Comparison of ENCODE assay signal across 8 mouse cellular contexts in the genomic region with DNA sequence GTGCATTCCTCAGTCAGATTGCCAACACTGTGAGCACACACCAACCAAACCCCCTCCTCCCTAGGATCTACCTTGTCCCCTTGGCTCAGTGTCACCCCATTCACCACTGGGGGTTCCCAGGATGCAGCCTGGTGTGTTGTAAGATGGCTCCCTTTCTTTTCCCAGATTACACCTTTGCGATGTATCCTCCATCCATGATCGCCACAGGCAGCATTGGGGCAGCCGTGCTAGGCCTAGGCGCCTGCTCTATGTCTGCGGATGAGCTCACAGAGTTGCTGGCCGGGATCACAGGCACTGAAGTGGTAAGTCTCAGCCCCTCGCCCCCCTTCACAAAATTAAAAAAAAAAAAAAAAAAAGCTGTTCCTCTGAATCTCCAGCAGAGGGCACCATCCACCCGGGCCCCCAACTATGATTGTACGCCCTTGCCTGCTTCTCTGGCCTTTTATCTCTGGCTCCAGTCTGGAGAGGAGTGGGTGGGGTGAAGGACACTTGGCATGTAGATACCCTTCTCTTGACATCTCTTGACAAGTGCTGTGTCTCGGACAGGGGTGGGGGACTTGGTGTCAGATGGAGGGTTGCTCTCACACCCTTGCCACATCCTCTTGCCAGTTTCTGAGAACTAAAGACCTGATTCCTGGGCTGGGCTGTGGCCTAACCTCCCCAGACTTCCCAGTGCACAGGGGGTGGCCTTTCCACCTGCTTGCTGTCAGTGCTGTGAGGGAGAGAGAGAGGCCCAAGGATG. TPM values are rescaled to one million over a fixed set of nuclear protein-coding genes. Genes with fewer than 3 reads are reported as not detected.
DNase-seq lines count a peak whose midpoint lies in the region; ATAC-seq and TF ChIP-seq lines count a peak whose summit lies in the region.

No protein-coding gene starts in this region.

- no peaks in the 10 kb centered on the region for H3K9me3 ChIP-seq in liver, embryonic 14.5 days (ENCODE audit: control insufficient read depth, low read length)
- H3K9me3 ChIP-seq in neural tube, embryonic 13.5 days = no peaks in the 10 kb centered on the region

- intact Hi-C loops in heart, postnatal 14 days (cut with DNase I) = no loop called here

- TF ChIP-seq POLR2A in cortical plate, adult 2 months (IDR thresholded peaks at IDR 0.05; ENCODE audit: extremely low read depth, insufficient read depth, low read length) = no peak

- DNase-seq in layer of hippocampus, adult 2 months (ENCODE audit: low spot score in 2 of 2) = no peak
- DNase-seq in layer of hippocampus, adult 9-10 months (ENCODE audit: low spot score) = no peak
- peak; percentile 63 for DNase-seq in NIH3T3 (ENCODE audit: low read depth)
- peak; percentile 36 to 59 for DNase-seq in heart, postnatal 14 days
- DNase-seq in liver, embryonic 14.5 days (ENCODE audit: low read depth in 3 of 3, low spot score in 3 of 3) = peak; percentile 89 to 94 (median 91)
- DNase-seq in layer of hippocampus, adult 9-11 months = no peak

- H3K4me3 ChIP-seq in layer of hippocampus, adult 2 months = no peak overlapping the region
- no peak overlapping the region for H3K4me3 ChIP-seq in cortical plate, adult 2 months (ENCODE audit: insufficient read depth, low read length)
- peak overlapping the region; percentile 72 to 93 for H3K4me3 ChIP-seq in liver, embryonic 14.5 days (ENCODE audit: insufficient read depth in 1 of 2, low read depth in 2 of 2, low read length in 2 of 2)
- H3K4me3 ChIP-seq in neural tube, embryonic 13.5 days = no peak overlapping the region

- H3K9ac ChIP-seq in liver, embryonic 14.5 days (replicated peaks) = peak overlapping the region; percentile 98
- no peak overlapping the region for H3K9ac ChIP-seq in neural tube, embryonic 13.5 days

- peak overlapping the region; percentile 14; the same call in 1 of the 2 replicates for H3K27ac ChIP-seq in layer of hippocampus, adult 2 months
- H3K27ac ChIP-seq in cortical plate, adult 2 months (ENCODE audit: insufficient read depth, low read length) = no peak overlapping the region
- H3K27ac ChIP-seq in liver, embryonic 14.5 days = peak overlapping the region; percentile 93
- H3K27ac ChIP-seq in neural tube, embryonic 13.5 days (replicated peaks) = peak overlapping the region; percentile 43; the same call in 1 of the 2 replicates

- peaks cover 68% of the 10 kb centered on the region for H3K36me3 ChIP-seq in liver, embryonic 14.5 days (replicated peaks; ENCODE audit: control insufficient read depth, insufficient read depth, low read depth)
- H3K36me3 ChIP-seq in neural tube, embryonic 13.5 days = peaks cover 48% of the 10 kb centered on the region

- peak overlapping the region; percentile 92 for H3K4me2 ChIP-seq in liver, embryonic 14.5 days (ENCODE audit: low read depth)
- peak overlapping the region; percentile 96; the same call in 1 of the 2 replicates for H3K4me2 ChIP-seq in neural tube, embryonic 13.5 days

- ATAC-seq in liver, embryonic 14.5 days (ENCODE audit: insufficient read depth) = peak; percentile 67
- ATAC-seq in neural tube, embryonic 13.5 days (ENCODE audit: low read depth) = no peak

- peak; percentile 82 for TF ChIP-seq CTCF in layer of hippocampus, adult 2 months (conservative IDR thresholded peaks at IDR 0.05)
- TF ChIP-seq CTCF in cortical plate, adult 2 months (IDR thresholded peaks at IDR 0.05; ENCODE audit: extremely low read depth, insufficient read depth, low read length) = peak; percentile 52
- peak; percentile 94 for TF ChIP-seq CTCF in liver, embryonic 14.5 days (IDR thresholded peaks at IDR 0.05; ENCODE audit: low read depth)

- H3K27me3 ChIP-seq in liver, embryonic 14.5 days (ENCODE audit: control insufficient read depth, insufficient read depth, low read length) = no peaks in the 10 kb centered on the region
- H3K27me3 ChIP-seq in neural tube, embryonic 13.5 days = no peaks in the 10 kb centered on the region

- H3K4me1 ChIP-seq in cortical plate, adult 2 months (ENCODE audit: control insufficient read depth, insufficient read depth, low read length) = 0 out of 2 replicates have a peak, but pooled peaks cover 2% of the 10 kb centered on the region
- H3K4me1 ChIP-seq in liver, embryonic 14.5 days (replicated peaks; ENCODE audit: control insufficient read depth in 2 of 2, insufficient read depth in 2 of 2, low read length in 1 of 2) = peaks cover 27 to 42% of the 10 kb centered on the region in 2 experiments
- H3K4me1 ChIP-seq in neural tube, embryonic 13.5 days (replicated peaks) = peaks cover 44% of the 10 kb centered on the region

- WGBS in liver, embryonic 14.5 days (ENCODE audit: insufficient replicate concordance) = 18% methylated on average over 10 of the region's 10 CpGs
- 29% methylated on average over 10 of the region's 10 CpGs for WGBS in neural tube, embryonic 13.5 days

- TF ChIP-seq EP300 in liver, embryonic 14.5 days (IDR thresholded peaks at IDR 0.05; ENCODE audit: low read depth) = peak; percentile 92

RNA-seq across cellular contexts. Expression of a gene that starts 13.3 kb away (rescaled TPM):
- total RNA-seq in layer of hippocampus, adult 2 months (2021) = 10 to 100 TPM; 18.1 to 18.2 TPM
- 17.0 and 17.6 TPM in 2 replicates for polyA plus RNA-seq in cortical plate, adult 2 months (2012; rRNA removed)
- 10 to 100 TPM; 14.0 to 15.8 TPM for total RNA-seq in heart, postnatal 14 days (2021)
- 9.8 and 12.5 TPM in 2 replicates for polyA plus RNA-seq in liver, embryonic 14.5 days (2012; rRNA removed)
- polyA plus RNA-seq in liver, embryonic 14.5 days (2014; fragmentation: Nextera tagmentation; extraction: Ambion mirVana) = 13.3 and 14.3 TPM in 2 replicates
- polyA plus RNA-seq in neural tube, embryonic 13.5 days (2015; fragmentation: Nextera tagmentation; extraction: Ambion mirVana) = 32.9 and 33.2 TPM in 2 replicates

RNA-seq across cellular contexts. Expression of a gene that starts 13.4 kb away (rescaled TPM):
- total RNA-seq in layer of hippocampus, adult 2 months (2021) = 10 to 100 TPM; 31.6 to 36.0 TPM
- 32.6 and 34.0 TPM in 2 replicates for polyA plus RNA-seq in cortical plate, adult 2 months (2012; rRNA removed)
- total RNA-seq in heart, postnatal 14 days (2021) = 10 to 100 TPM; 18.7 to 20.8 TPM
- 20.7 and 23.1 TPM in 2 replicates for polyA plus RNA-seq in liver, embryonic 14.5 days (2012; rRNA removed)
- polyA plus RNA-seq in liver, embryonic 14.5 days (2014; fragmentation: Nextera tagmentation; extraction: Ambion mirVana) = 23.2 and 25.7 TPM in 2 replicates
- polyA plus RNA-seq in neural tube, embryonic 13.5 days (2015; fragmentation: Nextera tagmentation; extraction: Ambion mirVana) = 38.9 and 39.7 TPM in 2 replicates

RNA-seq across cellular contexts. Expression of a gene that starts 13.4 kb away (rescaled TPM):
- total RNA-seq in layer of hippocampus, adult 2 months (2021) = 1 to 10 TPM; 4.4 to 5.5 TPM
- 1.9 and 2.9 TPM in 2 replicates for polyA plus RNA-seq in cortical plate, adult 2 months (2012; rRNA removed)
- total RNA-seq in heart, postnatal 14 days (2021) = 1 to 10 TPM; 1.9 to 2.5 TPM
- 0.86 and 0.95 TPM in 2 replicates for polyA plus RNA-seq in liver, embryonic 14.5 days (2012; rRNA removed)
- polyA plus RNA-seq in liver, embryonic 14.5 days (2014; fragmentation: Nextera tagmentation; extraction: Ambion mirVana) = 0.86 and 1.7 TPM in 2 replicates
- polyA plus RNA-seq in neural tube, embryonic 13.5 days (2015; fragmentation: Nextera tagmentation; extraction: Ambion mirVana) = 2.4 and 3.0 TPM in 2 replicates

RNA-seq across cellular contexts. Expression of a gene that starts 32.5 kb away (rescaled TPM):
- 10 to 100 TPM; 11.5 to 12.3 TPM for total RNA-seq in layer of hippocampus, adult 2 months (2021)
- 12.4 and 12.5 TPM in 2 replicates for polyA plus RNA-seq in cortical plate, adult 2 months (2012; rRNA removed)
- total RNA-seq in heart, postnatal 14 days (2021) = 1 to 10 TPM; 4.4 to 4.5 TPM
- 6.4 and 6.6 TPM in 2 replicates for polyA plus RNA-seq in liver, embryonic 14.5 days (2012; rRNA removed)
- 2.9 and 3.9 TPM in 2 replicates for polyA plus RNA-seq in liver, embryonic 14.5 days (2014; fragmentation: Nextera tagmentation; extraction: Ambion mirVana)
- 8.2 and 10.6 TPM in 2 replicates for polyA plus RNA-seq in neural tube, embryonic 13.5 days (2015; fragmentation: Nextera tagmentation; extraction: Ambion mirVana)

Comparison
In these comparisons a context has a peak if more than half of its experiments do, and no peak if none do; other contexts are left out.
1. DNase-seq: peak in NIH3T3 (single experiment), heart, postnatal 14 days (2 of 2) and liver, embryonic 14.5 days (3 of 3); none in layer of hippocampus, adult 2 months (0 of 2), layer of hippocampus, adult 9-10 months (single experiment) and layer of hippocampus, adult 9-11 months (single experiment).
2. H3K4me3 ChIP-seq: peak in liver, embryonic 14.5 days (2 of 2); none in layer of hippocampus, adult 2 months (single experiment), cortical plate, adult 2 months (single experiment) and neural tube, embryonic 13.5 days (single experiment).
3. Peak in every context shown above with its lines, with median percentiles within 50 percentile points of each other: CTCF ChIP-seq.